ENCODE assay signal across 9 mouse cellular contexts in genomic region chr8:60859605-60860004, GRCm38 (mm10). TPM values are rescaled to one million over a fixed set of nuclear protein-coding genes. Genes with fewer than 3 reads are reported as not detected.
DNase-seq lines count a peak whose midpoint lies in the region; ATAC-seq lines count a peak whose summit lies in the region.
"Had no signal": no experiment of that assay in that cellular context is flagged by ENCODE, and none has a peak within 500 bp of the region (broad histone marks: within the 10 kb centered on the region; RNA-seq: fewer than 3 reads in every experiment).

No protein-coding gene starts in this region.

- no peak overlapping the region for H3K4me2 ChIP-seq in limb, embryonic 13.5 days (replicated peaks)
- H3K4me2 ChIP-seq: embryonic facial prominence, embryonic 13.5 days had no signal

- no peaks in the 10 kb centered on the region for H3K4me1 ChIP-seq in limb, embryonic 13.5 days
- no peaks in the 10 kb centered on the region for H3K4me1 ChIP-seq in limb, embryonic 10.5 days
- H3K4me1 ChIP-seq: embryonic facial prominence, embryonic 13.5 days had no signal

- ATAC-seq in limb, embryonic 13.5 days (ENCODE audit: low FRiP score, low read depth): 0 out of 2 replicates have a peak, but pooled peaks have one; percentile 8
- peak; percentile 86 to 91 for ATAC-seq in hematopoietic stem cell, adult 5-6 weeks (replicated peaks in 1 of 2; ENCODE audit: insufficient read depth in 1 of 2, low FRiP score in 2 of 2, low TSS enrichment in 1 of 2, low read depth in 1 of 2, poor library complexity in 2 of 2, severe bottlenecking in 2 of 2)
- 0 out of 2 replicates have a peak, but pooled peaks have one; percentile 16 for ATAC-seq in neutrophil, adult 5-6 weeks (ENCODE audit: extremely low read depth, insufficient number of reproducible peaks, low FRiP score, poor library complexity, severe bottlenecking)

- H3K9me3 ChIP-seq in limb, embryonic 13.5 days: no peaks in the 10 kb centered on the region
- no peaks in the 10 kb centered on the region for H3K9me3 ChIP-seq in limb, embryonic 10.5 days (replicated peaks)
- H3K9me3 ChIP-seq: embryonic facial prominence, embryonic 13.5 days had no signal

- 79% methylated on average over 9 of the region's 9 CpGs for WGBS in limb, embryonic 13.5 days
- WGBS in limb, embryonic 10.5 days: 85% methylated on average over 9 of the region's 9 CpGs

- H3K27ac ChIP-seq in limb, embryonic 13.5 days: no peak overlapping the region
- H3K27ac ChIP-seq in limb, embryonic 10.5 days: no peak overlapping the region
- H3K27ac ChIP-seq: embryonic facial prominence, embryonic 13.5 days had no signal

- H3K36me3 ChIP-seq in limb, embryonic 13.5 days: no peaks in the 10 kb centered on the region
- no peaks in the 10 kb centered on the region for H3K36me3 ChIP-seq in limb, embryonic 10.5 days
- H3K36me3 ChIP-seq: embryonic facial prominence, embryonic 13.5 days had no signal

- no peaks in the 10 kb centered on the region for H3K27me3 ChIP-seq in limb, embryonic 13.5 days
- no peaks in the 10 kb centered on the region for H3K27me3 ChIP-seq in limb, embryonic 10.5 days (ENCODE audit: low read depth, poor library complexity, severe bottlenecking)
- H3K27me3 ChIP-seq: embryonic facial prominence, embryonic 13.5 days had no signal

- no peak overlapping the region for H3K9ac ChIP-seq in limb, embryonic 13.5 days
- H3K9ac ChIP-seq: embryonic facial prominence, embryonic 13.5 days had no signal

- H3K4me3 ChIP-seq in limb, embryonic 13.5 days: no peak overlapping the region
- H3K4me3 ChIP-seq in limb, embryonic 10.5 days: no peak overlapping the region
- H3K4me3 ChIP-seq: embryonic facial prominence, embryonic 13.5 days had no signal

- no peak for DNase-seq in limb, embryonic 10.5 days (ENCODE audit: low spot score)
- peak; percentile 49 for DNase-seq in adipocyte (ENCODE audit: low spot score)
- no peak for DNase-seq in kidney, adult 8-10 months
- DNase-seq in kidney, adult 18-20 months: no peak
- no peak for DNase-seq in ovary, postnatal 10 days (ENCODE audit: low spot score)

RNA-seq across cellular contexts. Expression of gene Hpf1, which starts 30.6 kb away (rescaled TPM):
- 121 and 124 TPM in 2 replicates for polyA plus RNA-seq in limb, embryonic 13.5 days (2015; fragmentation: Nextera tagmentation; extraction: Ambion mirVana)
- polyA plus RNA-seq in limb, embryonic 10.5 days (2016; fragmentation: Nextera tagmentation; extraction: Ambion mirVana): 110 and 116 TPM in 2 replicates
- total RNA-seq in hematopoietic stem cell, adult 5-6 weeks (2017): 90.7 and 118 TPM in 2 replicates
- 30.7 and 34.4 TPM in 2 replicates for total RNA-seq in neutrophil, adult 5-6 weeks (2017)

Comparison
In these comparisons a context has a peak if more than half of its experiments do, and no peak if none do; other contexts are left out.
1. ATAC-seq: peak in every context shown above with its lines; median percentile 88 in hematopoietic stem cell, adult 5-6 weeks; 16 in neutrophil, adult 5-6 weeks; 8 in limb, embryonic 13.5 days.